18 mouse cellular contexts compared by ENCODE assay signal in genomic region chr3:121739489-121740213, GRCm38 (mm10). TPM values are rescaled to one million over a fixed set of nuclear protein-coding genes. Genes with fewer than 3 reads are reported as not detected.
DNase-seq lines count a peak whose midpoint lies in the region; ATAC-seq and TF ChIP-seq lines count a peak whose summit lies in the region.
"Had no signal": no experiment of that assay in that cellular context is flagged by ENCODE, and none has a peak within 500 bp of the region (broad histone marks: within the 10 kb centered on the region; RNA-seq: fewer than 3 reads in every experiment).

No protein-coding gene starts in this region.

- DNase-seq in heart, postnatal 36 days = no peak
- DNase-seq in lung, postnatal 0 days (ENCODE audit: low spot score) = peak; percentile 56
- DNase-seq in lung, postnatal 36 days = no peak
- DNase-seq in stomach, postnatal 0 days (ENCODE audit: low spot score) = peak; percentile 15
- no peak for DNase-seq in frontal cortex, postnatal 14 days (ENCODE audit: low spot score in 2 of 2)
- DNase-seq in gastrocnemius, postnatal 14 days = no peak
- DNase-seq: adrenal gland, adult 8-10 months; cerebellum, adult 18-20 months; heart, adult 2 months had no signal

- ATAC-seq in heart, embryonic 14.5 days (ENCODE audit: insufficient number of reproducible peaks, insufficient read depth, low FRiP score, low read depth) = no peak
- peak; percentile 50 for ATAC-seq in lung, postnatal 0 days
- peak; percentile 84 for ATAC-seq in granulocyte monocyte progenitor cell, adult 5-6 weeks (replicated peaks; ENCODE audit: poor library complexity, severe bottlenecking)
- no peak for ATAC-seq in stomach, postnatal 0 days (ENCODE audit: low FRiP score, low TSS enrichment)
- ATAC-seq: forebrain, embryonic 15.5 days; inflammation-experienced regulatory T-cells, adult 6 months; midbrain, embryonic 16.5 days had no signal

- no peaks in the 10 kb centered on the region for H3K36me3 ChIP-seq in heart, embryonic 14.5 days (ENCODE audit: control insufficient read depth, insufficient read depth, low read length)
- H3K36me3 ChIP-seq in lung, postnatal 0 days (ENCODE audit: insufficient read depth, low read length) = no peaks in the 10 kb centered on the region
- H3K36me3 ChIP-seq in stomach, postnatal 0 days (ENCODE audit: control insufficient read depth, insufficient read depth, low read length) = no peaks in the 10 kb centered on the region
- H3K36me3 ChIP-seq: forebrain, embryonic 15.5 days; hindbrain, embryonic 12.5 days; liver, embryonic 15.5 days; stomach, embryonic 15.5 days had no signal

- TF ChIP-seq EP300 in lung, postnatal 0 days (IDR thresholded peaks at IDR 0.05) = 0 out of 2 replicates have a peak, but pooled peaks have one; percentile 22
- TF ChIP-seq EP300 in stomach, postnatal 0 days (optimal IDR thresholded peaks at IDR 0.05) = no peak

- intact Hi-C loops in heart, postnatal 36 days (cut with DNase I) = no loop called here
- intact Hi-C loops in gastrocnemius, postnatal 14 days (cut with DNase I; ENCODE audit: low total_unique reads) = loop anchor here (5.0 to 10.0 kb wide), 2 partner anchors 202 to 425 kb away; no protein-coding TSS in a partner anchor

- no peak for TF ChIP-seq CTCF in lung, postnatal 0 days (IDR thresholded peaks at IDR 0.05)
- TF ChIP-seq CTCF in stomach, postnatal 0 days (IDR thresholded peaks at IDR 0.05; ENCODE audit: low read depth) = no peak

- no peak overlapping the region for H3K4me3 ChIP-seq in heart, embryonic 14.5 days (ENCODE audit: control insufficient read depth in 1 of 2, insufficient read depth in 1 of 2, low read depth in 1 of 2, low read length in 2 of 2)
- no peak overlapping the region for H3K4me3 ChIP-seq in lung, postnatal 0 days (ENCODE audit: low read depth, low read length)
- no peak overlapping the region for H3K4me3 ChIP-seq in stomach, postnatal 0 days (ENCODE audit: low read depth, low read length)
- H3K4me3 ChIP-seq: forebrain, embryonic 15.5 days; heart, adult 2 months; hindbrain, embryonic 12.5 days; liver, embryonic 15.5 days; stomach, embryonic 15.5 days had no signal

- H3K27me3 ChIP-seq in heart, embryonic 14.5 days (ENCODE audit: control insufficient read depth, insufficient read depth, low read length) = no peaks in the 10 kb centered on the region
- no peaks in the 10 kb centered on the region for H3K27me3 ChIP-seq in lung, postnatal 0 days (replicated peaks; ENCODE audit: insufficient read depth, low read length)
- H3K27me3 ChIP-seq in stomach, postnatal 0 days (ENCODE audit: control insufficient read depth, insufficient read depth, low read length) = no peaks in the 10 kb centered on the region
- H3K27me3 ChIP-seq: forebrain, embryonic 15.5 days; hindbrain, embryonic 12.5 days; liver, embryonic 15.5 days; stomach, embryonic 15.5 days had no signal

- WGBS in heart, embryonic 14.5 days = 37% methylated on average over 17 of the region's 17 CpGs
- 28% methylated on average over 17 of the region's 17 CpGs for WGBS in lung, postnatal 0 days
- WGBS in stomach, postnatal 0 days = 43% methylated on average over 17 of the region's 17 CpGs

- no peak overlapping the region for H3K27ac ChIP-seq in heart, embryonic 14.5 days (replicated peaks in 1 of 2; ENCODE audit: control insufficient read depth in 1 of 2, insufficient read depth in 1 of 2, low read depth in 2 of 2, low read length in 2 of 2)
- H3K27ac ChIP-seq in lung, postnatal 0 days (ENCODE audit: low read length) = peak overlapping the region; percentile 35; the same call in 1 of the 2 replicates
- H3K27ac ChIP-seq in stomach, postnatal 0 days (replicated peaks) = no peak overlapping the region
- H3K27ac ChIP-seq: forebrain, embryonic 15.5 days; heart, adult 2 months; hindbrain, embryonic 12.5 days; liver, embryonic 15.5 days; macrophage; stomach, embryonic 15.5 days had no signal

- no peak overlapping the region for H3K4me2 ChIP-seq in heart, embryonic 14.5 days (ENCODE audit: low read length)
- H3K4me2 ChIP-seq in lung, postnatal 0 days (replicated peaks; ENCODE audit: low read depth, low read length) = no peak overlapping the region
- H3K4me2 ChIP-seq in stomach, postnatal 0 days (replicated peaks; ENCODE audit: low read depth) = no peak overlapping the region
- H3K4me2 ChIP-seq: forebrain, embryonic 15.5 days; hindbrain, embryonic 12.5 days; liver, embryonic 15.5 days; stomach, embryonic 15.5 days had no signal

- no peaks in the 10 kb centered on the region for H3K9me3 ChIP-seq in heart, embryonic 14.5 days (ENCODE audit: control insufficient read depth, low read length)
- H3K9me3 ChIP-seq in lung, postnatal 0 days (ENCODE audit: low read length) = no peaks in the 10 kb centered on the region
- no peaks in the 10 kb centered on the region for H3K9me3 ChIP-seq in stomach, postnatal 0 days (ENCODE audit: control insufficient read depth, low read length)
- H3K9me3 ChIP-seq: forebrain, embryonic 15.5 days; hindbrain, embryonic 12.5 days; liver, embryonic 15.5 days; stomach, embryonic 15.5 days had no signal

- H3K4me1 ChIP-seq in heart, embryonic 14.5 days (ENCODE audit: control insufficient read depth in 2 of 2, insufficient read depth in 2 of 2, low read length in 2 of 2) = peaks cover 22 to 25% of the 10 kb centered on the region in 2 experiments
- 0 out of 2 replicates have a peak, but pooled peaks cover 3% of the 10 kb centered on the region for H3K4me1 ChIP-seq in lung, postnatal 0 days (ENCODE audit: insufficient read depth, low read depth, low read length)
- no peaks in the 10 kb centered on the region; the same call in 1 of the 2 replicates for H3K4me1 ChIP-seq in stomach, postnatal 0 days (replicated peaks; ENCODE audit: control insufficient read depth, insufficient read depth)

- H3K9ac ChIP-seq in heart, embryonic 14.5 days (ENCODE audit: low read length) = peak overlapping the region; percentile 35; the same call in 1 of the 2 replicates
- H3K9ac ChIP-seq in lung, postnatal 0 days (replicated peaks; ENCODE audit: low read depth) = no peak overlapping the region
- no peak overlapping the region for H3K9ac ChIP-seq in stomach, postnatal 0 days (ENCODE audit: low read length)
- H3K9ac ChIP-seq: forebrain, embryonic 15.5 days; hindbrain, embryonic 12.5 days; liver, embryonic 15.5 days; stomach, embryonic 15.5 days had no signal

RNA-seq across cellular contexts. Expression of gene F3, which starts 16.3 kb away (rescaled TPM):
- polyA plus RNA-seq in heart, embryonic 14.5 days (2014; fragmentation: Nextera tagmentation; extraction: Ambion mirVana) = 6.8 and 6.9 TPM in 2 replicates
- 10 to 100 TPM; 23.7 to 30.5 TPM for total RNA-seq in heart, postnatal 36 days (2021)
- 99.3 and 129 TPM in 2 replicates for polyA plus RNA-seq in lung, postnatal 0 days (2015; fragmentation: Nextera tagmentation; extraction: Ambion mirVana)
- total RNA-seq in granulocyte monocyte progenitor cell, adult 5-6 weeks (2014; fragmentation: Nextera tagmentation) = 1.1 and 7.2 TPM in 2 replicates
- 0.26 and 2.3 TPM in 2 replicates for total RNA-seq in granulocyte monocyte progenitor cell, adult 5-6 weeks (2017)
- polyA plus RNA-seq in stomach, postnatal 0 days (2015; fragmentation: Nextera tagmentation; extraction: Ambion mirVana) = 26.8 and 29.2 TPM in 2 replicates
- 1 to 10 TPM; 4.5 to 7.3 TPM for total RNA-seq in gastrocnemius, postnatal 14 days (2021)

Comparison
In these comparisons a context has a peak if more than half of its experiments do, and no peak if none do; other contexts are left out.
1. DNase-seq: peak in lung, postnatal 0 days (single experiment) and stomach, postnatal 0 days (single experiment); none in heart, postnatal 36 days (0 of 2), lung, postnatal 36 days (single experiment), frontal cortex, postnatal 14 days (0 of 2) and gastrocnemius, postnatal 14 days (single experiment).
2. ATAC-seq: peak in lung, postnatal 0 days (single experiment) and granulocyte monocyte progenitor cell, adult 5-6 weeks (single experiment); none in heart, embryonic 14.5 days (single experiment) and stomach, postnatal 0 days (single experiment).